Mouse (Mus musculus) adrenal gland, postnatal 25 days (tissue): ENCODE measurements around the gene Adssl1. TPM values are rescaled to one million over a fixed set of nuclear protein-coding genes. Genes with fewer than 3 reads are reported as not detected.
A peak's percentile ranks its signal among the peaks of the same experiment; 100 is the strongest.

ENCODE experiments used
- DNase-seq: peaks from one replicate; pipeline ENCODE4 v3.0.0; 2021; ENCODE audit warnings: mixed read lengths
- total RNA-seq: library from RNA; stranded (reverse); gene quantifications from 2 replicates; pipeline ENCODE4 v1.2.3, GENCODE M21; 2021

Adssl1 gene
- total RNA-seq, 1 experiment from 2014 or later: 21.0 TPM

GRCm38 (mm10) chr12:112654076-112654475, 34.2 kb downstream of the Adssl1 start:
- DNase-seq: no peak

- DNase-seq: peak; percentile 77
Observed at GRCm38 (mm10) chr12:112658619-112659018, 38.8 kb downstream of the Adssl1 start.

- DNase-seq: peak; percentile 83
Observed at GRCm38 (mm10) chr12:112659109-112659508, 39.3 kb downstream of the Adssl1 start.

GRCm38 (mm10) chr12:112660576-112661326, 40.9 kb downstream of the Adssl1 start:
- no peak for DNase-seq

- DNase-seq: no peak
Observed at GRCm38 (mm10) chr12:112661327-112661605, 41.4 kb downstream of the Adssl1 start.

- DNase-seq: no peak
Observed at GRCm38 (mm10) chr12:112661851-112662250, 42.0 kb downstream of the Adssl1 start.

GRCm38 (mm10) chr12:112663303-112663702, 43.5 kb downstream of the Adssl1 start:
- no peak for DNase-seq

- DNase-seq: no peak
Observed at GRCm38 (mm10) chr12:112663716-112664115, 43.9 kb downstream of the Adssl1 start.

- DNase-seq: no peak
Observed at GRCm38 (mm10) chr12:112664124-112664523, 44.3 kb downstream of the Adssl1 start.

- DNase-seq: no peak
Observed at GRCm38 (mm10) chr12:112664656-112665055, 44.8 kb downstream of the Adssl1 start.

- peak; percentile 79 for DNase-seq
Observed at GRCm38 (mm10) chr12:112665445-112665844, 45.6 kb downstream of the Adssl1 start.

GRCm38 (mm10) chr12:112665881-112666544, 46.2 kb downstream of the Adssl1 start:
- DNase-seq: no peak

GRCm38 (mm10) chr12:112667619-112668297, 47.9 kb downstream of the Adssl1 start:
- peak; percentile 56 for DNase-seq

GRCm38 (mm10) chr12:112670718-112671393, 51.0 kb downstream of the Adssl1 start:
- DNase-seq: peak; percentile 79

GRCm38 (mm10) chr12:112671891-112672290, 52.0 kb downstream of the Adssl1 start:
- no peak for DNase-seq

GRCm38 (mm10) chr12:112672744-112673575, 53.1 kb downstream of the Adssl1 start:
- peak; percentile 60 for DNase-seq

GRCm38 (mm10) chr12:112673576-112674091, 53.8 kb downstream of the Adssl1 start:
- peak; percentile 55 for DNase-seq

- peak; percentile 76 for DNase-seq
Observed at GRCm38 (mm10) chr12:112674132-112675011, 54.5 kb downstream of the Adssl1 start, which contains the start of gene Akt1. TSS of gene Akt1 (minus strand) at chr12:112674884.

- DNase-seq: peak; percentile 86
Observed at GRCm38 (mm10) chr12:112675245-112676035, 55.6 kb downstream of the Adssl1 start.

- peak; percentile 65 for DNase-seq
Observed at GRCm38 (mm10) chr12:112677076-112677475, 57.2 kb downstream of the Adssl1 start.
